Mouse (Mus musculus) CH12.LX (cell line): ENCODE data around the gene Col19a1. TPM values are rescaled to one million over a fixed set of nuclear protein-coding genes. Genes with fewer than 3 reads are reported as not detected.
"Not testable (repeated sequence)": the region's sequence is repeated elsewhere in the genome, so short reads cannot be mapped to it uniquely, and the experiment has no call there.

Experiments used
- DNase-seq: peaks from one replicate; pipeline ENCODE4 v3.0.0-alpha.2; 2013; ENCODE audit errors: extremely low read depth
- H3K27ac ChIP-seq: 2 replicates; pipeline ENCODE4 v1.5.1; 2012; ENCODE audit warnings: low read depth, mild to moderate bottlenecking, control low read depth, moderate library complexity; ENCODE audit not compliant: insufficient read depth
- H3K27me3 ChIP-seq: replicated peaks from 2 replicates; pipeline ENCODE3; 2012; ENCODE audit warnings: inconsistent platforms
- H3K36me3 ChIP-seq, 2 experiments: replicated peaks in 1 of 2; 2 replicates each; pipeline versions ENCODE3 to v1.6.1; 2012; ENCODE audit warnings: inconsistent platforms in 1 of 2, low read length in 1 of 2, mild to moderate bottlenecking in 1 of 2, mixed read lengths in 1 of 2, moderate library complexity in 1 of 2; ENCODE audit not compliant: control insufficient read depth in 1 of 2, insufficient read depth in 1 of 2
- H3K4me1 ChIP-seq, 2 experiments: 2 replicates each; pipeline ENCODE4 v1.6.1; 2012; ENCODE audit warnings: inconsistent platforms in 1 of 2, moderate library complexity in 1 of 2; ENCODE audit not compliant: insufficient read depth in 2 of 2, control insufficient read depth in 1 of 2
- H3K4me2 ChIP-seq: 2 replicates; pipeline ENCODE4 v1.6.1; 2012; ENCODE audit warnings: low read depth, mild to moderate bottlenecking, control low read depth; ENCODE audit not compliant: poor library complexity, insufficient read depth, severe bottlenecking
- H3K4me3 ChIP-seq, 3 experiments: fragments of 150-350 bp in 1 of 3; sonication (generic) in 1 of 3; replicated peaks in 1 of 3; 2 replicates each; pipeline versions ENCODE3 to v1.5.1; 2011 to 2012; ENCODE audit warnings: low read depth in 2 of 3, low read length in 2 of 3, mild to moderate bottlenecking in 2 of 3, moderate library complexity in 2 of 3, control low read depth in 1 of 3, improper control_type of control experiment in 1 of 3, inconsistent platforms in 1 of 3, mixed read lengths in 1 of 3; ENCODE audit not compliant: poor library complexity in 1 of 3
- H3K79me2 ChIP-seq: replicated peaks from 2 replicates; pipeline ENCODE4 v1.6.1; 2012; ENCODE audit warnings: mild to moderate bottlenecking, moderate library complexity; ENCODE audit not compliant: control insufficient read depth, poor library complexity, insufficient read depth, severe bottlenecking; ENCODE audit errors: extremely low read depth
- H3K9ac ChIP-seq: 2 replicates; pipeline ENCODE4 v1.6.1; 2012; ENCODE audit warnings: low read depth, mild to moderate bottlenecking, control low read depth, moderate library complexity; ENCODE audit not compliant: insufficient read depth
- H3K9me3 ChIP-seq: replicated peaks from 2 replicates; pipeline ENCODE3; 2012; ENCODE audit warnings: low read length, inconsistent platforms, mixed read lengths
- CHD1 ChIP-seq: IDR thresholded peaks from 2 replicates; pipeline ENCODE4 v1.6.1; 2012; ENCODE audit warnings: low read depth, low read length, improper control_type of control experiment, inconsistent platforms
- CHD2 ChIP-seq: IDR thresholded peaks from 2 replicates; pipeline ENCODE4 v1.6.1; 2011; ENCODE audit warnings: low read length, improper control_type of control experiment
- CTCF ChIP-seq, 2 experiments: IDR thresholded peaks in 1 of 2; conservative IDR thresholded peaks in 1 of 2; 2 replicates each; pipeline ENCODE4 v1.5.1; 2011 to 2012; ENCODE audit warnings: low read depth in 2 of 2, low read length in 2 of 2, improper control_type of control experiment in 1 of 2, inconsistent platforms in 1 of 2, mild to moderate bottlenecking in 1 of 2, moderate library complexity in 1 of 2
- E2F4 ChIP-seq: IDR thresholded peaks from 2 replicates; pipeline ENCODE4 v1.6.1; 2011; ENCODE audit warnings: low read depth, low read length, improper control_type of control experiment; ENCODE audit not compliant: insufficient replicate concordance
- JUND ChIP-seq: conservative IDR thresholded peaks from 2 replicates; pipeline ENCODE4 v1.6.1; 2011; ENCODE audit warnings: low read depth, low read length, improper control_type of control experiment
- NRF1 ChIP-seq: IDR thresholded peaks from 2 replicates; pipeline ENCODE4 v1.6.1; 2014; ENCODE audit warnings: low read depth, mild to moderate bottlenecking, inconsistent platforms, low read length, improper control_type of control experiment, moderate library complexity
- PAX5 ChIP-seq: IDR thresholded peaks from 2 replicates; pipeline ENCODE4 v1.6.1; 2012; ENCODE audit warnings: low read length, inconsistent platforms, mixed read lengths
- POLR2AphosphoS2 ChIP-seq: IDR thresholded peaks from 2 replicates; pipeline ENCODE4 v1.6.1; 2011; ENCODE audit warnings: low read depth, low read length, improper control_type of control experiment
- RAD21 ChIP-seq: IDR thresholded peaks from 2 replicates; pipeline ENCODE4 v1.6.1; 2011; ENCODE audit warnings: low read depth, mild to moderate bottlenecking, low read length, improper control_type of control experiment, moderate library complexity
- SIN3A ChIP-seq: IDR thresholded peaks from 2 replicates; pipeline ENCODE4 v1.6.1; 2012; ENCODE audit warnings: low read length, improper control_type of control experiment, inconsistent platforms
- SMC3 ChIP-seq: IDR thresholded peaks from 2 replicates; pipeline ENCODE4 v1.6.1; 2011; ENCODE audit warnings: low read depth, low read length, improper control_type of control experiment
- TCF12 ChIP-seq: IDR thresholded peaks from 2 replicates; pipeline ENCODE4 v1.6.1; 2014; ENCODE audit warnings: low read depth, mild to moderate bottlenecking, inconsistent platforms, low read length, improper control_type of control experiment
- USF1 ChIP-seq: IDR thresholded peaks from 2 replicates; pipeline ENCODE4 v1.6.1; 2014; ENCODE audit warnings: low read depth, mild to moderate bottlenecking, inconsistent platforms, low read length, improper control_type of control experiment
- ZKSCAN1 ChIP-seq: IDR thresholded peaks from 2 replicates; pipeline ENCODE4 v1.6.1; 2012; ENCODE audit warnings: low read depth, inconsistent platforms, low read length, improper control_type of control experiment, borderline replicate concordance
- ZMIZ1 ChIP-seq: IDR thresholded peaks from 2 replicates; pipeline ENCODE4 v1.6.1; 2012; ENCODE audit warnings: low read depth, mild to moderate bottlenecking, inconsistent platforms, low read length, improper control_type of control experiment
- ZNF384 ChIP-seq: IDR thresholded peaks from 2 replicates; pipeline ENCODE4 v1.6.1; 2012; ENCODE audit warnings: low read depth, low read length, improper control_type of control experiment, inconsistent platforms
- dilution Hi-C: fragments of 300-500 bp; cut with MboI; formaldehyde crosslinking; loops from 2 replicates; pipeline ENCODE4 v1.14.3; 2020; ENCODE audit warnings: low sequenced_read_pairs; ENCODE audit not compliant: extremely low pct_unique_long_range_greater_than_20kb, extremely low pct_ligation_motif_present
- in situ Hi-C: fragments of 300-500 bp; cut with MboI; formaldehyde crosslinking; loops from 3 replicates; pipeline ENCODE4 v1.14.3; 2019; ENCODE audit warnings: low sequenced_read_pairs, low pct_ligation_motif_present, low pct_unique_long_range_greater_than_20kb, mixed read lengths
- polyA plus RNA-seq: library from polyadenylated mRNA; unstranded; fragments of >175 nt; gene quantifications from 2 replicates; pipeline ENCODE4 v1.2.1, GENCODE M21; 2012; ENCODE audit warnings: low read depth; ENCODE audit not compliant: insufficient read length
- total RNA-seq, 2 experiments: library from RNA; depleted of rRNA; stranded (reverse); fragments of 300-350 nt in 1 of 2; fragments of >200 nt in 1 of 2; gene quantifications; 2 replicates each; pipeline ENCODE4 v1.2.3; 2012 to 2014

The Col19a1 gene
- total RNA-seq (2012; rRNA removed) (not detected in 2 replicates), total RNA-seq (2014; rRNA removed) (not detected in 2 replicates), polyA plus RNA-seq (not detected in 2 replicates)

GRCm38 (mm10) chr1:24587141-24587541 is at the start of gene Col19a1:
TSS of gene Col19a1 (minus strand) at chr1:24587472.
- Histone ChIP-seq H3K9ac (no peak within 1 kb of the TSS), H3K9me3 (no peaks in the 10 kb centered on the region), H3K79me2 (no peaks in the 10 kb centered on the region), H3K4me3 (no peak within 1 kb of the TSS), H3K27me3 (no peaks in the 10 kb centered on the region)
- dilution Hi-C loops: no loop called here
- TF ChIP-seq PAX5 (no peak), NRF1 (no peak), ZKSCAN1 (no peak), RAD21 (no peak), CHD2 (no peak)
- TF ChIP-seq, all 38 proteins: peak for 0
- no peak within 1 kb of the TSS for H3K27ac ChIP-seq
- H3K4me2 ChIP-seq: no peak within 1 kb of the TSS
- in situ Hi-C loops: no loop called here
- H3K36me3 ChIP-seq: no peaks in the 10 kb centered on the region
- DNase-seq: no peak
- H3K4me1 ChIP-seq: no peaks in the 10 kb centered on the region

GRCm38 (mm10) chr1:24633553-24634132 is 46.4 kb upstream of the Col19a1 start:
- TF ChIP-seq E2F4: no peak
- TF ChIP-seq CHD1: no peak
- TF ChIP-seq JUND: no peak
- TF ChIP-seq ZMIZ1: no peak
- TF ChIP-seq RAD21: peak; percentile 57
- TF ChIP-seq USF1: no peak
- no peak for TF ChIP-seq TCF12
- no peak for TF ChIP-seq ZNF384
- TF ChIP-seq NRF1: no peak
- TF ChIP-seq SMC3: peak; percentile 70
- TF ChIP-seq POLR2AphosphoS2: no peak
- TF ChIP-seq SIN3A: no peak
- TF ChIP-seq CTCF (conservative IDR thresholded peaks at IDR 0.05 in 1 of 2, IDR thresholded peaks at IDR 0.05 in 1 of 2; ENCODE audit: low read depth in 2 of 2, low read length in 2 of 2): peak; percentile 72 to 80
- no peak overlapping the region for H3K27ac ChIP-seq
- peak overlapping the region; percentile 16; the same call in 1 of the 2 replicates for H3K4me2 ChIP-seq
- no peaks in the 10 kb centered on the region for H3K4me1 ChIP-seq
- H3K4me3 ChIP-seq: no peak overlapping the region
- peak; percentile 33 for DNase-seq
- in situ Hi-C loops (no loop called here), dilution Hi-C loops (no loop called here)
- H3K9me3 ChIP-seq: no peaks in the 10 kb centered on the region
- H3K9ac ChIP-seq: no peak overlapping the region
- H3K79me2 ChIP-seq: no peaks in the 10 kb centered on the region
- no peaks in the 10 kb centered on the region for H3K36me3 ChIP-seq
- no peaks in the 10 kb centered on the region for H3K27me3 ChIP-seq

GRCm38 (mm10) chr1:24612556-24612955 is 25.3 kb upstream of the Col19a1 start:
- H3K27ac ChIP-seq, H3K9me3 ChIP-seq, DNase-seq, H3K4me3 ChIP-seq, in situ Hi-C loops, dilution Hi-C loops, H3K27me3 ChIP-seq, H3K79me2 ChIP-seq, H3K4me2 ChIP-seq, H3K4me1 ChIP-seq, H3K36me3 ChIP-seq, H3K9ac ChIP-seq: not testable (repeated sequence)
